Mouse (Mus musculus) ES-E14 (cell line): ENCODE measurements at regions not wholly inside any gene's neighbourhood (a gene's known extent, or its start where the extent isn't known, plus 50 kb on each side); places are given as distances from the start of the nearest gene placed in this dataset.

ENCODE experiments used
- DNase-seq: peaks from one replicate; pipeline ENCODE4 v3.0.0-alpha.2; 2013; ENCODE audit warnings: low read depth, low spot score
- H3K27ac ChIP-seq: 2 replicates; pipeline ENCODE4 v1.5.1; 2012; ENCODE audit warnings: low read depth, mild to moderate bottlenecking, low read length, moderate library complexity, mixed read lengths; ENCODE audit not compliant: poor library complexity, insufficient read depth, severe bottlenecking
- H3K36me3 ChIP-seq: 2 replicates; pipeline ENCODE4 v1.6.1; 2012; ENCODE audit warnings: mild to moderate bottlenecking, low read length, moderate library complexity, mixed read lengths; ENCODE audit not compliant: control insufficient read depth, poor library complexity, insufficient read depth, severe bottlenecking
- H3K4me1 ChIP-seq, 2 experiments: fragments of 150-350 bp in 1 of 2; sonication (generic) in 1 of 2; 2 replicates each; pipeline ENCODE4 v1.6.1; 2012; ENCODE audit warnings: low read length in 2 of 2, mild to moderate bottlenecking in 1 of 2, mixed read lengths in 1 of 2; ENCODE audit not compliant: control insufficient read depth in 2 of 2, insufficient read depth in 2 of 2, poor library complexity in 1 of 2
- H3K4me3 ChIP-seq, 2 experiments: fragments of 150-350 bp in 1 of 2; sonication (generic) in 1 of 2; 2 replicates each; pipeline ENCODE4 v1.5.1; 2012; ENCODE audit warnings: low read length in 2 of 2, low read depth in 1 of 2, mild to moderate bottlenecking in 1 of 2, mixed read lengths in 1 of 2; ENCODE audit not compliant: insufficient read depth in 1 of 2, poor library complexity in 1 of 2, severe bottlenecking in 1 of 2
- H3K9ac ChIP-seq: 2 replicates; pipeline ENCODE4 v1.6.1; 2012; ENCODE audit warnings: low read depth, mild to moderate bottlenecking, low read length, mixed read lengths; ENCODE audit not compliant: poor library complexity, insufficient read depth, severe bottlenecking
- H3K9me3 ChIP-seq: fragments of 150-350 bp; sonication (generic); 2 replicates; pipeline ENCODE4 v1.6.1; 2012; ENCODE audit warnings: low read depth, mild to moderate bottlenecking, low read length; ENCODE audit not compliant: control insufficient read depth, insufficient read depth
- CHD2 ChIP-seq: IDR thresholded peaks from 2 replicates; pipeline ENCODE4 v1.6.1; 2014; ENCODE audit warnings: mild to moderate bottlenecking, low read depth, low read length, inconsistent platforms
- HCFC1 ChIP-seq: IDR thresholded peaks from 2 replicates; pipeline ENCODE4 v1.6.1; 2012; ENCODE audit warnings: low read length, inconsistent platforms, borderline replicate concordance; ENCODE audit not compliant: insufficient read depth
- MAFK ChIP-seq: IDR thresholded peaks from 2 replicates; pipeline ENCODE4 v1.6.1; 2014; ENCODE audit warnings: mild to moderate bottlenecking, low read depth, low read length, inconsistent platforms; ENCODE audit not compliant: insufficient read depth
- ZC3H11A ChIP-seq: IDR thresholded peaks from 2 replicates; pipeline ENCODE4 v1.6.1; 2012; ENCODE audit warnings: low read depth, mild to moderate bottlenecking, inconsistent platforms, low read length, borderline replicate concordance
- ZNF384 ChIP-seq: IDR thresholded peaks from 2 replicates; pipeline ENCODE4 v1.6.1; 2012; ENCODE audit warnings: low read depth, low read length, inconsistent platforms
- in situ Hi-C, 2 experiments: fragments of 600-800 bp; cut with MboI; formaldehyde crosslinking; loops; one replicate each; pipeline ENCODE4 v1.15.1; 2025; ENCODE audit warnings: low sequenced_read_pairs in 2 of 2, inconsistent platforms in 1 of 2; ENCODE audit not compliant: unreplicated experiment in 2 of 2

GRCm38 (mm10) chr4:64282471-64282870 lies 235.7 kb upstream of the Tnc start:
- Histone ChIP-seq H3K4me1 (no peaks in the 10 kb centered on the region), H3K36me3 (no peaks in the 10 kb centered on the region), H3K27ac (no peak overlapping the region), H3K4me3 (no peak overlapping the region), H3K9me3 (no peaks in the 10 kb centered on the region), H3K9ac (no peak overlapping the region)
- TF ChIP-seq ZNF384 (no peak), MAFK (no peak), CHD2 (no peak), HCFC1 (no peak), ZC3H11A (no peak)
- in situ Hi-C loops, result no loop called here
- no peak for DNase-seq

GRCm38 (mm10) chr4:64276980-64277379 lies 230.2 kb upstream of the Tnc start:
- H3K4me3 ChIP-seq, result no peak overlapping the region
- TF ChIP-seq CHD2, result no peak
- H3K4me1 ChIP-seq, result no peaks in the 10 kb centered on the region
- H3K9me3 ChIP-seq, result no peaks in the 10 kb centered on the region
- no peak for DNase-seq
- no peak overlapping the region for H3K9ac ChIP-seq
- no peaks in the 10 kb centered on the region for H3K36me3 ChIP-seq
- in situ Hi-C loops, result no loop called here
- H3K27ac ChIP-seq, result no peak overlapping the region

GRCm38 (mm10) chr4:64274291-64274960 lies 227.6 kb upstream of the Tnc start:
- Histone ChIP-seq H3K9me3 (no peaks in the 10 kb centered on the region), H3K27ac (no peak overlapping the region), H3K4me3 (no peak overlapping the region), H3K36me3 (no peaks in the 10 kb centered on the region), H3K9ac (no peak overlapping the region), H3K4me1 (no peaks in the 10 kb centered on the region)
- TF ChIP-seq HCFC1 (no peak), ZC3H11A (no peak), CHD2 (no peak), MAFK (no peak), ZNF384 (no peak)
- in situ Hi-C loops, result no loop called here
- DNase-seq, result no peak

- DNase-seq, result no peak
These were observed 223.0 kb upstream of the Tnc start for GRCm38 (mm10) chr4:64269846-64270245.

GRCm38 (mm10) chr4:64269117-64269516 lies 222.3 kb upstream of the Tnc start:
- DNase-seq, result no peak
- no peak for TF ChIP-seq ZC3H11A
- no peak for TF ChIP-seq ZNF384
- TF ChIP-seq HCFC1, result no peak
- no peak for TF ChIP-seq CHD2
- TF ChIP-seq MAFK, result no peak
- no peak overlapping the region for H3K9ac ChIP-seq
- in situ Hi-C loops, result no loop called here
- H3K4me1 ChIP-seq, result no peaks in the 10 kb centered on the region
- no peak overlapping the region for H3K4me3 ChIP-seq
- no peaks in the 10 kb centered on the region for H3K36me3 ChIP-seq
- H3K9me3 ChIP-seq, result no peaks in the 10 kb centered on the region
- H3K27ac ChIP-seq, result no peak overlapping the region

More at GRCm38 (mm10) chr4:64269846-64270245, 223.0 kb upstream of the Tnc start:
- H3K27ac ChIP-seq, result no peak overlapping the region
- in situ Hi-C loops, result no loop called here
- H3K9me3 ChIP-seq, result no peaks in the 10 kb centered on the region
- no peak overlapping the region for H3K4me3 ChIP-seq
- no peaks in the 10 kb centered on the region for H3K36me3 ChIP-seq
- no peaks in the 10 kb centered on the region for H3K4me1 ChIP-seq
- H3K9ac ChIP-seq, result no peak overlapping the region
- TF ChIP-seq HCFC1 (no peak), MAFK (no peak), CHD2 (no peak), ZNF384 (no peak), ZC3H11A (no peak)
